Mouse (Mus musculus): Measurements from ENCODE around the gene Tmem258.

The Tmem258 gene

GRCm38 (mm10) chr19:10222656-10223055 is 18.8 kb downstream of the Tmem258 start:
- no peak for DNase-seq (ENCODE audit: extremely low read depth, low read depth)

GRCm38 (mm10) chr19:10223561-10223960 is 19.7 kb downstream of the Tmem258 start:
- no peak for DNase-seq (ENCODE audit: extremely low read depth, low read depth)

GRCm38 (mm10) chr19:10224637-10225453 is 21.0 kb downstream of the Tmem258 start:
- no peak for DNase-seq (ENCODE audit: extremely low read depth, low read depth)

- DNase-seq (ENCODE audit: extremely low read depth, low read depth): no peak
Observed at GRCm38 (mm10) chr19:10225767-10226166, 22.0 kb downstream of the Tmem258 start.

- no peak for DNase-seq (ENCODE audit: extremely low read depth, low read depth)
Observed at GRCm38 (mm10) chr19:10231016-10231415, 27.2 kb downstream of the Tmem258 start.

- DNase-seq (ENCODE audit: extremely low read depth, low read depth): no peak
Observed at GRCm38 (mm10) chr19:10231871-10232270, 28.1 kb downstream of the Tmem258 start.

GRCm38 (mm10) chr19:10232327-10233017 is 28.7 kb downstream of the Tmem258 start:
- no peak for DNase-seq (ENCODE audit: extremely low read depth, low read depth)

GRCm38 (mm10) chr19:10235784-10236565 is 32.2 kb downstream of the Tmem258 start:
- no peak for DNase-seq (ENCODE audit: extremely low read depth, low read depth)

GRCm38 (mm10) chr19:10238477-10238876 is 34.7 kb downstream of the Tmem258 start:
- no peak for DNase-seq (ENCODE audit: extremely low read depth, low read depth)

- no peak for DNase-seq (ENCODE audit: extremely low read depth, low read depth)
Observed at GRCm38 (mm10) chr19:10239419-10239818, 35.6 kb downstream of the Tmem258 start.

- DNase-seq (ENCODE audit: extremely low read depth, low read depth): peak; percentile 50
Observed at GRCm38 (mm10) chr19:10239975-10240653, 36.3 kb downstream of the Tmem258 start.

- peak; percentile 32 for DNase-seq (ENCODE audit: extremely low read depth, low read depth)
Observed at GRCm38 (mm10) chr19:10240654-10241305, 37.0 kb downstream of the Tmem258 start, which contains the start of gene Myrf. Gene Myrf (minus strand): TSS chr19:10240748.

- DNase-seq (ENCODE audit: extremely low read depth, low read depth): no peak
Observed at GRCm38 (mm10) chr19:10242916-10243315, 39.1 kb downstream of the Tmem258 start.

- peak; percentile 26 for DNase-seq (ENCODE audit: extremely low read depth, low read depth)
Observed at GRCm38 (mm10) chr19:10244183-10244582, 40.4 kb downstream of the Tmem258 start.

- no peak for DNase-seq (ENCODE audit: extremely low read depth, low read depth)
Observed at GRCm38 (mm10) chr19:10247165-10247564, 43.4 kb downstream of the Tmem258 start.

GRCm38 (mm10) chr19:10248128-10248527 is 44.3 kb downstream of the Tmem258 start:
- DNase-seq (ENCODE audit: extremely low read depth, low read depth): no peak
